Mouse (Mus musculus) ES-Bruce4 (cell line): ENCODE data around the gene Plgrkt. TPM values are rescaled to one million over a fixed set of nuclear protein-coding genes. Genes with fewer than 3 reads are reported as not detected.
A peak's percentile ranks its signal among the peaks of the same experiment; 100 is the strongest.
"Not testable (repeated sequence)": the region's sequence is repeated elsewhere in the genome, so short reads cannot be mapped to it uniquely, and the experiment has no call there.

Experiments
- H3K27ac ChIP-seq: 2 replicates; pipeline ENCODE4 v1.5.1; 2012; ENCODE audit warnings: low read length, inconsistent platforms; ENCODE audit not compliant: insufficient read depth
- H3K27me3 ChIP-seq: 2 replicates; pipeline ENCODE4 v1.6.1; 2012; ENCODE audit warnings: mild to moderate bottlenecking, low read length, inconsistent platforms; ENCODE audit not compliant: control insufficient read depth, poor library complexity, insufficient read depth, severe bottlenecking
- H3K36me3 ChIP-seq: 2 replicates; pipeline ENCODE4 v1.6.1; 2012; ENCODE audit warnings: inconsistent platforms, mild to moderate bottlenecking, low read length, moderate library complexity; ENCODE audit not compliant: control insufficient read depth, poor library complexity, insufficient read depth, severe bottlenecking
- H3K4me1 ChIP-seq: one replicate; pipeline ENCODE4 v1.8.1; 2011; ENCODE audit warnings: low read length; ENCODE audit not compliant: control insufficient read depth, insufficient read depth
- H3K4me3 ChIP-seq: 2 replicates; pipeline ENCODE4 v1.5.1; 2011; ENCODE audit warnings: low read depth, mild to moderate bottlenecking, low read length
- H3K9ac ChIP-seq: 2 replicates; pipeline ENCODE4 v1.6.1; 2012; ENCODE audit warnings: low read depth, mild to moderate bottlenecking, inconsistent platforms; ENCODE audit not compliant: poor library complexity, severe bottlenecking
- H3K9me3 ChIP-seq: replicated peaks from 2 replicates; pipeline ENCODE4 v1.6.1; 2012; ENCODE audit warnings: mild to moderate bottlenecking, low read length, inconsistent platforms; ENCODE audit not compliant: control insufficient read depth, poor library complexity, insufficient read depth, severe bottlenecking
- CTCF ChIP-seq: IDR thresholded peaks from one replicate; pipeline ENCODE4 v1.8.1; 2011; ENCODE audit warnings: low read depth, low read length
- EP300 ChIP-seq: IDR thresholded peaks from 2 replicates; pipeline ENCODE4 v1.6.1; 2011; ENCODE audit warnings: low read depth, low read length; ENCODE audit not compliant: insufficient read depth
- POLR2A ChIP-seq: IDR thresholded peaks from one replicate; pipeline ENCODE4 v1.8.1; 2011; ENCODE audit warnings: low read length; ENCODE audit not compliant: insufficient read depth
- polyA plus RNA-seq: library from polyadenylated mRNA; stranded (reverse); fragments of >200 nt; gene quantifications from 2 replicates; pipeline ENCODE4 v1.2.4, GENCODE M21; 2011; ENCODE audit warnings: low read depth; ENCODE audit not compliant: missing spikeins, insufficient read depth, insufficient read length

Plgrkt gene
- polyA plus RNA-seq, result 35.8 and 38.1 TPM in 2 replicates

- H3K9me3 ChIP-seq, result no peaks in the 10 kb centered on the region
- no peak within 1 kb of the TSS for H3K9ac ChIP-seq
- no peak within 1 kb of the TSS for H3K27ac ChIP-seq
- H3K36me3 ChIP-seq, result no peaks in the 10 kb centered on the region
- H3K27me3 ChIP-seq, result no peaks in the 10 kb centered on the region; the same call in 1 of the 2 replicates
- peak within 1 kb of the TSS; percentile 4 for H3K4me3 ChIP-seq
- no peaks in the 10 kb centered on the region for H3K4me1 ChIP-seq
- no peak for TF ChIP-seq EP300
- TF ChIP-seq CTCF, result no peak
- TF ChIP-seq POLR2A, result no peak
Measured at GRCm38 (mm10) chr19:29366969-29367622, at the start of gene Plgrkt, which contains the start of gene Cd274. TSS of gene Plgrkt (minus strand) at chr19:29367390. TSS of gene Cd274 (plus strand) at chr19:29367455.

- no peak overlapping the region for H3K27ac ChIP-seq
- no peaks in the 10 kb centered on the region for H3K36me3 ChIP-seq
- H3K4me1 ChIP-seq, result no peaks in the 10 kb centered on the region
- no peak overlapping the region for H3K4me3 ChIP-seq
- no peaks in the 10 kb centered on the region for H3K27me3 ChIP-seq
- H3K9ac ChIP-seq, result no peak overlapping the region
- TF ChIP-seq CTCF, result no peak
- no peak for TF ChIP-seq EP300
- no peak for TF ChIP-seq POLR2A
- H3K9me3 ChIP-seq, result no peaks in the 10 kb centered on the region
Measured at GRCm38 (mm10) chr19:29416393-29416902, 49.3 kb upstream of the Plgrkt start.

GRCm38 (mm10) chr19:29414917-29415316 is 47.7 kb upstream of the Plgrkt start:
- not testable (repeated sequence) for H3K36me3 ChIP-seq, H3K27ac ChIP-seq, H3K27me3 ChIP-seq, H3K9me3 ChIP-seq, H3K9ac ChIP-seq, H3K4me1 ChIP-seq, H3K4me3 ChIP-seq

- Histone ChIP-seq H3K9ac (no peak overlapping the region), H3K4me3 (no peak overlapping the region), H3K9me3 (no peaks in the 10 kb centered on the region), H3K4me1 (no peaks in the 10 kb centered on the region), H3K36me3 (no peaks in the 10 kb centered on the region), H3K27ac (no peak overlapping the region), H3K27me3 (no peaks in the 10 kb centered on the region)
- TF ChIP-seq CTCF (no peak), POLR2A (no peak), EP300 (no peak)
Measured at GRCm38 (mm10) chr19:29414513-29414912, 47.3 kb upstream of the Plgrkt start.

GRCm38 (mm10) chr19:29412476-29413420 is 45.6 kb upstream of the Plgrkt start:
- Histone ChIP-seq H3K36me3 (no peaks in the 10 kb centered on the region), H3K4me1 (no peaks in the 10 kb centered on the region), H3K4me3 (no peak overlapping the region), H3K9me3 (no peaks in the 10 kb centered on the region), H3K27me3 (no peaks in the 10 kb centered on the region), H3K27ac (no peak overlapping the region), H3K9ac (no peak overlapping the region)
- TF ChIP-seq EP300, result no peak
- TF ChIP-seq CTCF, result no peak
- no peak for TF ChIP-seq POLR2A

GRCm38 (mm10) chr19:29410619-29411018 is 43.4 kb upstream of the Plgrkt start, which contains the start of gene Pdcd1lg2:
TSS of gene Pdcd1lg2 (plus strand) at chr19:29410919.
- no peaks in the 10 kb centered on the region for H3K27me3 ChIP-seq
- no peak within 1 kb of the TSS for H3K4me3 ChIP-seq
- H3K36me3 ChIP-seq, result no peaks in the 10 kb centered on the region
- no peak within 1 kb of the TSS for H3K27ac ChIP-seq
- H3K9me3 ChIP-seq, result no peaks in the 10 kb centered on the region
- H3K9ac ChIP-seq, result no peak within 1 kb of the TSS
- TF ChIP-seq POLR2A (no peak), CTCF (no peak), EP300 (no peak)
- no peaks in the 10 kb centered on the region for H3K4me1 ChIP-seq
